Mouse (Mus musculus) lung, postnatal 10 days (tissue): ENCODE measurements around the gene D8Ertd738e.

Experiments
- DNase-seq: peaks from one replicate; pipeline ENCODE4 v3.0.0; 2021

The D8Ertd738e gene

DNA sequence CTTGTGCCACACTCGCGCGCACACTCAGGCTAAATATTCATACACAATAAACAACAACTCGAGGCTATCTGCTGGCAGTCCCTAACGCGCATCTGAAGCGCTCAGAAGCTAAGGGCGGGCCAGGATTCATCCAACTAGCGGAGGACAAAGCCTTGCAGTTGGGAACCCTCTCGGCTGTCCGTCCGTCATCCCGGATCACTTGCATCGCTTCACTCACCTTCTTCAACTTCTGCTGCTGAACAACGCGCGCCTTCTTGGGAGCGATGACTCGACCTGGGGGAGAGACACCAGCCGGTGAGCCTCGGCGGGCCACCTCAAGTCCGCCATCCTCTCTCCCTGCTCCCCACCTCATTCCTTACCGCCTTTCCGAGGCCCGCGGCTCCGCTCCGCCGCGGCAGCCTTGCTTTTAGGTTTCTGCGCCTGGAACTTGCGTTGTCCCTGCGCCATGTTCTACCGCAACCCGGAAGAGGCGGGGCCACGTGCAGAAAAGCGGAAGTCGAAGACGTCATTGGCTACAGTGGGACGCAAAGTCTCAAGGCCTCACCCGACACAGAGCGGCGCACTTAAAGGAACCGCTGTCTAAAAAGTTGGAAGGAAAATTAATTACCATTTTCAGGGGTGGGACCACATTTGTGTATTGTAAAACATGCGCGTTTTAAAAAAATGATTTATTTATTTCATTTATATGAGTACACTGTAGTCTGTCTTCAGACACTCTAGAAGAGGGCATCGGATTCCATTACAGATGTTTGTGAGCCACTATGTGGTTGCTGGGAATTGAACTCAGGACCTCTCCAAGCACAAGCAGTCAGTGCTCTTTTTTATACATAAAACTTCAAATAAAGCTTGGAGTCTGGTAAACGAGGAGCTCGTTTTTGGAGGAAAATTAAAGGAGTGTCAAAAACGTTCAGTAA lies at the start of gene D8Ertd738e:
Gene D8Ertd738e (minus strand): TSS at position 463 of the 914 bp plus-strand sequence.
- DNase-seq: peak; percentile 94

DNA sequence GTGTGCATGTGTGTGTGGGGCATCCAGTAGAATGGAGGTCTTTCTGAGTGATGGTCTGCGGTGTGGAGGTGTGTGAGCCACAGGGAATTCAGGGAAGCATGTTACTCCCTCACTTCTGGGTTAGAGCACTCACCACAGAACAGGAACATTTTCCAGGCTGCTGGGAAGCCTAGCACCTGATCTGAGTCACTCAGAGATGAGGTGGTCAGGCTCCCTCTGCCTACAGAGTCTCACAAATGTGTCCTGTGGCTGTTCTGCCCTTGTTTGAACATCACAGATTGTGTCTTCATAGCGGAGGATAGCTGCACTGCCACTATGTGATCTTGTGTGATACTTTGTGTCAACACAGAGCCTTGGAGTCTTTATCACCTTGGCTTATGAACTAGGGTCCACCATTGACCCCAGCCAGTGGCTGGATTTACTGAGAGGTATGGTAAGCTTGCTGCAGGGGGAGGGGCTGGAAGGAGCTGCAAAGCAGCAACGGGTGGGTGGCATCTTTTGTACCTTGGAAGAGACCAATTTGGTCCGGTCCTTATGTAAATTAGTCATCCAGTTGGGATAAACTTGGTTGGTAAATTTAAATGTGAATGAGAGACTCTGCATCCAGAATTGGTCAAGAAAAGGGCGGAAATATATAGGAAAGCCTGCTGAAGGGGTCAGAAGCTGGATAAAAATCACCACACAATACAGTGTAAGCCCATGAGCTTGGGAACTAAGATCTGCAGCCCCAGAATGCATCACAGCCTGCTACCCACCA lies 47.7 kb upstream of the D8Ertd738e start:
- DNase-seq: no peak

DNA sequence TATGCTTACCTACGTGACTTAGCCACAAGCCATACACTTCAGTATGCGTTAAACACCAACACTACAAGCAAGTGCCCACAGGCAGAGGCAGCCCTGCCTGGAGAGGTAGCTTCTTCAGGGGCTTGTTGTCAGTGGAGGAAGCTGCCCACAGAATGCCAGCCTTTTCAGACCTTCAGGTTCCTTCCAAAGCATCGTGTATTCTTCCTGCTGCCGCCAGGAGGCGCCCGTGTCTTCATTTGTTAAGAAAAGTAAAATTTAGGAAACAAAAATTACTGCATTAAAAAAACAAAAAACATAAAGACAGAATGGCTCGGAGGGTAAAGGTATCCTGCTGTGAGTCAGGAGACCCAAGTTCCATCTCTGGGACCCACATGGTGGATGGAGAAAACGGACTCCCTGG lies 42.2 kb upstream of the D8Ertd738e start:
- DNase-seq: peak; percentile 47

DNA sequence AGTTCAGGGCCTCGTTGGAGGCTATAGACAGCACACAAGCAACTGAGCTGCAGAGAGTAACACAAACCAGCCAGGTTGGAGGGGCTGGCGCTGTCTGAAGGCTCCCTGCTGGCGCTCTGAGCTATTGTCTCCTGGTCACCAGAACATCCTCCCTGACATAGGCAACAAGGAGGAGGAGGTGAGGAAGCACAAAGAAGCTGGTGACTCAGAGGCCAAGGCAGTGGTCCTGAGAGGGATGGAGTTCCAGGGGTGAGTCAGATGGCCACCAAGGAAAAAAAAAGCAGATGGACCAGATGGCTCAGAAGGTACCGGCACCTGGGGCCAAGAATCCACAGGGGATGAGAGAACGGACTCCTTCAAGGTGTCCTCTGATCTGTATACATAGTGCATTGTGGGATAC lies 41.6 kb upstream of the D8Ertd738e start:
- no peak for DNase-seq

DNA sequence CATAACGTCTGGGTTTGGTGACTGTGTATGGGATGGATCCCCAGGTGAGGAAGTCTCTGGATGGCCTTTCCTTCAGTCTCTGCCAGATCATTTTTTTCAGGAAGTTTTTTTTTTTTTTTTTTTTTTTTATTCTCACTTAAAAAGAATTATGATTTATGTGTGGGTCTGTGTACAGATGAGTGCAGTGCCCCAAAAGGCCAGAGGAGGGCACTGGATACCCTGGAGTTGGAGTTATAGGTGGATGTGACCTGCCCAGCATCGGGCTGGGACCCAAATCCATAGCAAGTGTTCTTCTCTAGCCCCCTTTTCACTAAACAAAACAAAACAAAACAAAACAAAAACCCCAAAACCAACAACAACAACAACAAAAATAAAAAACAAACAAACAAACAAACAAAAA lies 39.4 kb upstream of the D8Ertd738e start:
- peak; percentile 25 for DNase-seq

DNA sequence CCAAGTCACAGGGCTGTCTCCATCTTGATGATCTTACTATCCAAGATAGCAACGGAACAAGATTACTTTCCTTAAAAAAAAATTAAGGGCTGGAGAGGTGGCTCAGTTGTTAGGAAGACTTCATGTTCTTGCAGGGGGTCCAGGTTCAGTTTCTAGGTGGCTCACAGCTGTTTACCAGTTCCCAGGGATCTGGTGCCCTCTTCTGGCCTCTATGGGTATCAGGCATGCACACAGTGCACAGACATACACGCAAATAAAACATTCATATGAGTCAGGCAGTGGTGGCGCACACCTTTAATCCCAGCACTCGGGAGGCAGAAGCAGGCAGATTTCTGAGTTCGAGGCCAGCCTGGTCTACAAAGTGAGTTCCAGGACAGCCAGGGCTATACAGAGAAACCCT lies 36.1 kb upstream of the D8Ertd738e start:
- DNase-seq: peak; percentile 71

DNA sequence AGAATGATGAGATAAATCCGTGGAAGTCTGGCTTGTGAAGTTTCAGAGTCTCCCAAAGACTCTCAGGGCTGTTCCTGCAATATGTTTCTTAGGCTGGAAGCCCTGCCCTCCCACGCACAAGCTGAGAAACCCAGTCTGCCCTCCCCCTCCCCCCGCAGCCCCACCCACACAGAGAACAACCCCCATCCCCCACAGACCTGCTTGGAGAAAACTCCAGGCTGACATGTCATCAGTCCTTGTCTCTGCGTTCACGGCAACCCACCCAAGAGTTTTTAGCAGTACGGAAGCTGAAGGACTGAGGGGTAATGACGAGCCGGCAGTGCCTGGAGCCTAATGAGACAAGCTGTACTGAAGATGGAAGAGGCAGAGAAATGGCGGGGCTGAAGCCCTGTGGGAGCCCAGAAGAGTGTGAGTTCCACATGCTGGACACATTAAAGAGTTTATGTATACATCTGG lies 35.1 kb upstream of the D8Ertd738e start:
- DNase-seq: peak; percentile 55

DNA sequence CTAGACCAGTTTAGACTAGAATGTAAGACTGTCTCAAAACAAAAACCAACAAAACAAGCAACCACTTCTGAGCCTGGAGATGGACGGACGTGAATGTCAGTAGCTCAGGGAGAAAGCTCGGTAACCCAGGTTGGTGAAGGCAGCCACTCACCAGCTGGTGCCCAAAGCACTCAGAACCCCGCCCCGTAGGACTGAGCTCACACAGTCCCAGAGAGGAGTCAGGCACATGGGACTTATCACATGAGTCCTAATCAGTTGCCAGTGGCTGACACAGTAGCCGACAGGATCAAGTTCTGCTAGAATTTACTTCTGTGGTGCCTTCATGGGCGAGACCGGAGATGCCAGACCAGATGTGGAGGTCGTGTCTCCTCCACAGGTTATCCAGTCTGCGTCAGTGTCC lies 31.3 kb upstream of the D8Ertd738e start:
- no peak for DNase-seq

DNA sequence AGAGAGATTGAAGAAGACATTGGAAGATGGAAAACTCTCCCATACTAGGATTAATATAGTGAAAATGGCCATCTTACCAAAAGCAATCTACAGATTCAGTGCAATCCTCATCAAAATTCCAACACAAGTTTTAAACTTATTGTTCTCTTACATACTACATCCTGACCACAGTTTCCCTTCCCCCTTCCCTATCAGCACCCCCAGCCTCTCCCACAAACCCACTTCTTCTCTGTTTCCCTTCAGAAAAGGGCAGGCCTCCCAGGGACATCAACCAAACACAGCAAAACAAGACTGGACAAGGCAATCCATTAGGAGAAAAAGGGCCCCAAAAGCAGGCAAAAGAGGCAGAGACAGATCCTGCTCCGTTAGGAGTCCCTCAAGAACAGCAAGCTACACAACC lies 26.9 kb upstream of the D8Ertd738e start:
- no peak for DNase-seq

DNA sequence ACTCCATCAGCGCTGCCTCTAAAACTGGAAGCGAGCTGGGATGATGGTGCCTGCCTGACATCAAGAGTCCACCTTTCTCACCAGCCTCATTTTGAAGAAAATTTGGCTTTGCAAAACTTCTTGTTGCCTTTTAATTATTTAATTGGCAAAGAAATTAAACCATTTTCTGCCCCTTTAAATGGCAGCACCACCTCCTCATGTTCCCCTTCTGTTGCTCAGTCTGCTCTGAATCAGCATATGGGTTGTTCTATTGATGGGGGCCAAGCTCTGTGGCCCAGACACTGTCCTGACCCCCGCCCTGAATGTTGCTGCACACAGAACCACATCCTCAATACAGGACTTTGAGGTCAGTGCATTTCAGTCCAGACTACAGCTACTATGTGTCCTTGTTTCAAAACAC lies 24.4 kb upstream of the D8Ertd738e start:
- no peak for DNase-seq

DNA sequence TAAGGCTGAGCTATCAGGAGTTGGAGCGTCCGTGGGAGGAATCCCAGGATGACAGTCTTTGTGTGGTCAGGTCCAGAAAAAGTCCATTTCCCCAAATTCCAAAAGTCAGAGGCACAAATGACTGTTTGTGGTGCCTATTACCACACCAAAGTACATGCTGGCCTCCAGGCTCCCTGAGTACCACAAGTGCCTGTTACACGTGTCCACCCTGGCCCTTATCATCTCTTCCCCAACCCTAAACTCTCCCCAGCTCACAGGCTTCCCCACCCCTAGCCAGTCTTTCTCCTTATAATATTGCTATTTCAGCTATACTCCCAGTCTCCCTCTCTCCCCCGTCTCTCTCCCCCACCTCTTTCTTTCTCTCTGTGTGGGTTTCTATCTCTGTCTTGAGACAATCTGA lies 22.8 kb upstream of the D8Ertd738e start:
- no peak for DNase-seq

DNA sequence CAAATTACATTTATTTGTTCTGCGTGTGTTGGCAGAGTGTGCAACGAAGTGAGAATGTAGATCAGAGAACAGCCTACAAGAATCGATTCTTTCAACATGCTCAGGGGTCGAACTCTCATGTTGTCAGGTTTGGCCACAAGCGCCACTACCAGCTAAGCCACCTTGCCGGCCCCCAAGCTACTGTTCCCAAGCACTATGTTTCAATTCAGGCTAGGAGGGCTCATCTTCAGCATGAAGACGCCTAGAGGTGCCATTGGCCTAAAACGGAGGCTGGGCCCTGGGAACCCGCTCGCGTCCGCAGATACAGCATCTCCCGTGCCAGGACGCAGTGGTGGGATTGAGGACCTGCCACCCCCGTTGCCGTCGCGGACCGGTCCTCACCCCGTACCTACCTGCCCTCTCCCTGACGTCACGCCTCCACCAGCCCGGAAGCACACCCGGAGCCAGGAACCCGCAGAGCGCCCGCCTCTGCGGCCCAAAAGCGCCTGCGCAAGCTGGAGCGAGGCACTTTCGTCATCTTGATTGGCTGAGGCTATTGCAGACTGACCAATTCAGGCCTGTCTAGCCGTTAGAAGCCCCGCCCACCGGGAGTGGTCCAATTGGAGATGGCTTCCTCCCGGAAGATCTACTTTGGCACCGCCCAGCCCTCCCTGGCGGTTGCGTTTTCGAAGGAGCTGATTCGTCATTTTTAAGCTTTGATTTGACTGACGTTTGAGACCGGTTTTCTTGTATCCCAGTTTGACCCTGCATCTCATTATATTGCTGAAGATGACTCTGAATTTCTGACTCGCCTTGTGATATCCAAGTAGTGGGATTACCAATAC lies 20.6 kb upstream of the D8Ertd738e start, which contains the start of gene Ccdc130:
Gene Ccdc130 (minus strand): TSS at position 431 of the 824 bp plus-strand sequence.
- DNase-seq: peak; percentile 100

DNA sequence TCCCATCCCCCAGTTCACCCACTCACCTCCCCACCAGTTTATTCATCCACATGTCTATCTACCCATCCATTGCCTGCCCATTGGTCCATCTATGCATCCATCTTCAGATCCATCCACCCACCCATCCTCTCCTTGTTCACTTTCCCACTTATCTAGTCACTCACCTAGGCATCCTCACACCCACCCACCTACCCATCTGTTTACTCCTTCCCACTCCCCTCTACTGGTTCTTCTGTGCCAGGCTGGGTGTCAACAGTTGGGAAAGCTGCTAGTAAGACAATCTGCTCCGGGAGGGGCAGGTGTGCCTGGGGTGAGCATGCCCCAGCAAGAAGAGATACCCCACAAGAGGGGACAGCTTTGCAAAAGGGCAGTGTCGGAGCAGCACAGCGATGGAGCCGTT lies 11.6 kb upstream of the D8Ertd738e start:
- no peak for DNase-seq

DNA sequence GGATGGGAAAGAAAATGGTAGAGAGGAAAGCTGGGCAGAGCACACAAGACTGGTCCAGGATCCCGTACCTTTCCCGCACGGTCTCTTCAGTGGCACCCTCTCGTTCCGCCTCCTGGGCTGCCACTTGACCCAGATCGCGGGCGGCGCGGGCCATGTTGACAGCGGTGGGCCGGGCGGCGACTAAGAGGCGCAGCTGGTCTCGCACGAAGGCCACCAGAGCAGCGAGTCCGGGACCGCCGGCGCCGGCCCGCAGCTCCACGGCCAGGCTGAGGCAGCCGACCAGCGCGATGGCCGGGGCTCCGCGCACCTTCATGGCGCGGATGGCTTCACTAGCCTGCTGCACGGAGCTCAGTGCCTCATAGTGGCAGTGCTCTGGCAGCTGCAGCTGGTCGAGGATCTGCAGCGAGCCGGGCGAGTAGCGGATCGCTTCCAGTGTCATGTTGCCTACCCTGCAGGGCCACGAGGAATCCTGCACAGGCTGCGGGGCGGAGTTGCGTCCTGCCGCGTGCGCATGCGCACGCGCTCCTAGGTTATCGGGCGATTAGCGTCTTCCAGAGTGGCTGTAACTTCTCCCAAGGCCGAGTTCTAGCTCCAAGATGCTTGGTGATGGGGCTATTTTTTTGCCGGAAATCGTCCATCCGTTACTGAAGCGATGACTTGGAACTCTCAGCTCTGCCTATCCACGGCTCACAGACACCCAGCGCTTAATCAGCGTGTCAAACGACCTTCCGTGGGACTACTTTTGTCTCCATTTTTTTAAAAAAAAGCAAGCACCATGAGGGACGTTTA lies 7.5 kb upstream of the D8Ertd738e start, which contains the start of gene Mri1:
Gene Mri1 (minus strand): TSS at position 505 of the 789 bp plus-strand sequence.
- DNase-seq: peak; percentile 90

DNA sequence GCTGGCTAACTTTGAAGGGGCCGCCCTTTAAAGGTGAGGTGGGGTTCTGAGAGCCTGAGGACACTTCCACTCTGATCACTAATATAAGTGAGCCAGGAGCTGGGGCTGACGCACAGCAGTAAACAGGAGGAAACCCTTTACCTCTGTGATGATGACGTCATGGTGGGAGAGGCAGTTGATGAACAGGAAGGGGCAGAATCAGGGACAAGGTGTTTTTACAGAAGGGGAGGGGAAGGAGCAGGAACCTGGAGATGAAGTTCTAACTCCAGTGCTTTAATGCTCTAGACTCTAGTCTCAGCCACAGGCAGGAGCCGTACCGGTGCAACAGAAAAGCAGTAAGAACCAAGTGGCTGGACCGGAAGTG lies 6.9 kb upstream of the D8Ertd738e start:
- peak; percentile 32 for DNase-seq

DNA sequence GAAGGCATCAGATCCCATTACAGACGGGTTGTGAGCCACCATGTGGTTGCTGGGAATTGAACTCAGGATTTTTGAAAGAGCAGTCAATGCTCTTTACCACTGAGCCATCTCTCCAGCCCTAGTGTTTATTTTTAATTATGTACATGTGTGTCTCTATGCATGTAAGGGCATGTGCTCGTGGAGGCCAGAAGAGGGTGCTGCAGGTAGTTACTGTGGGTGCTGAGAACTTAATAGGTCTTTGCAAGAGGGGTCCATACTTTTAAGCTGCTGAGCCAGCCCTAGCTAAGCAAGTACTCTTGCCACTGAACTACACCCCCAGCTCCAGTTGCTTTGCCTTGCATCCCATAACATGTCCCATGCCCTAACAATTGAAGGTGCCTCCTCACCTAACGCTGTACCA lies 6.3 kb upstream of the D8Ertd738e start:
- DNase-seq: no peak

DNA sequence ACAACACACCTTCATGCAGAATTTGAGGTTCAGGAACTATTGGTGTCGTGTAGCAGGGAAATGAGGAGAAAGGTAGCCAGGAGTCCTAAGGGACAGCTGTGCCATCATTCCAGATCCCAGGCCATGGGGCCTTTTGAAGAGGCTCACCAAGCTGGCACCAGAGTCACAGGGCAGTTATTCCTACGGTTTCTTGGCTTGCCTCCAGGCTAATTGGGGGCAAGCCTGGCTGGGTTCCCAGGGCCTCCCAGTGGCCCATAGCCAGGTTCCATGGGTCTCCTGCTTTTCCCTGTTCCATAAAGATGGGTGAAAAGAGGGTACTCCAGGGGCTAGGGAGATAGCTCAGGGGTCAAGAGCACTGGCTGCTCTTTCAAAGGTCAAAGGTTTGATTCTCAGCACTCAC lies 7.7 kb downstream of the D8Ertd738e start:
- no peak for DNase-seq

DNA sequence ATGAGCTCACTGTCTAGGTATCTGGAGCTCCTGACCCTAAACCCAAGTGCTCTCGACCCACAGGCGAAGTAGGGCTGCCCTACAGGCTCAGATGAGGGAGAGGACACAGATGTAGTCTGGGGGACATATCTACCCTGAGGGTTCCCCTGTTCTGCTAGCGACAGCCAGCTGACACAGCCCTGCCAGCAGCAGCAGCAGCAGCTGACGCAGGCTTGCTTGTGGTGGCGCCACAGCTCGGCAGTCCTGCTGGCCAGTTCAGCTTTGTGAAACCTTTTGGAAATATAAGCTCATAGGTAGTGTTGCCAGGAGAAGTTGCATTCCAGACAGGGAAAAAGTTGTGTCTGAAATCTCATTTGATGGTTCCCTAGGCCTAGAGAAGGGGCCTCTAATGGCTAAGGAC lies 8.4 kb downstream of the D8Ertd738e start:
- no peak for DNase-seq

DNA sequence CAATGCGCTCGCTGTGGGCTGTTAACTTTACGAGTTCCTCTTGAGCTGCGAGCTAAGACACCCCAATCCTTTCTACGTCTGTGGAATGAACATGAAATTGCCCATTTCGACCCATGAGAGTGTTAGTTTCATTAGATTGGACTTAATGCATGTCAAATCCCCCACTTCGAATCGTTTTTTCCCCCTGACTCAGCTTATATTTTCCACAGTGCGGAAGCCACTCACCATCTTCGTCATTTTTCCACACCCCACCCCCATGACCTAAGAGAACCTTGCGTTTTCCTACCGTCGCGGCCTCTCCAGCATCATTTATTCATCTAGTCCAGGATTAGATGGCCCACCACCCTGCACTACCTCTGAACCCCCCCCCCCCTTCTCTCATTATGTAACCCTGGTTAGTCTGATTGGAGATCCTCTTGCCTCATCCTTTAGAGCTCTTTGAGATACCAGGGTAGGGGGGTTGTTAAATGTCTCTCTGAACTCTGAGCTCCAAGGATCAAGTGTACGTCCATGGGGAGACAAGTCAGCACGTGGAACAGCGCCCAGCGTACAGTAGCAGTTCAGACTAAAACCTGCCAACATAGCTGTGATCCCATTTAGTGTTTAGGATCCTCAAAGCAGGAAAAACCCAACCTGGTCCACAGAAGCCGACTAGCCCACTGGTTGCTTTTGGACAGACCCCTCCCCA lies 11.8 kb downstream of the D8Ertd738e start:
- peak; percentile 51 for DNase-seq

DNA sequence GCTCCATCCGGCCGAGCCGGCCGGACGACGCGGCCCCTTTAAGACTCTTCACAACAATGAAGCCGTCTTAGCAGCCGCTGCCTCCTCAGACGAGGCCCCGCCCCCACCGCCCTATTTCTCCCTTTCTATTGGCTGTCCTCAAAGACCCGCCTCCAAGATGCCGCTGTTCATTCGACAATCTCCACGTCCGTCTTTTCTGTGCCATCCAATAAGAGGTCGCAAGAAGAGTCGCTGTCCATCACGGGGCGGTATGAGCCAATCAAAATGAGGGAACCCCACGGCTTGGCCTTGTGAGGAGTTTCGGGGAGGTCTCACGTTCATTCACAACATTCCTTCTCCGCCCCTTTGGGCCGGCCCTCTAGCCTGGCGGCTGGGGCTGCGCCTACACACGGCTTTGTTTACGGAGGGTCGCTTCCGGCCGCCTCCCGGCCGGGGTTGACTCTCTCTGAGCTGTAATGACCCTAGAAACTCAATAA lies 12.5 kb downstream of the D8Ertd738e start, which contains the start of gene Zswim4:
Gene Zswim4 (minus strand): TSS at position 58 of the 476 bp plus-strand sequence.
- peak; percentile 99 for DNase-seq

DNA sequence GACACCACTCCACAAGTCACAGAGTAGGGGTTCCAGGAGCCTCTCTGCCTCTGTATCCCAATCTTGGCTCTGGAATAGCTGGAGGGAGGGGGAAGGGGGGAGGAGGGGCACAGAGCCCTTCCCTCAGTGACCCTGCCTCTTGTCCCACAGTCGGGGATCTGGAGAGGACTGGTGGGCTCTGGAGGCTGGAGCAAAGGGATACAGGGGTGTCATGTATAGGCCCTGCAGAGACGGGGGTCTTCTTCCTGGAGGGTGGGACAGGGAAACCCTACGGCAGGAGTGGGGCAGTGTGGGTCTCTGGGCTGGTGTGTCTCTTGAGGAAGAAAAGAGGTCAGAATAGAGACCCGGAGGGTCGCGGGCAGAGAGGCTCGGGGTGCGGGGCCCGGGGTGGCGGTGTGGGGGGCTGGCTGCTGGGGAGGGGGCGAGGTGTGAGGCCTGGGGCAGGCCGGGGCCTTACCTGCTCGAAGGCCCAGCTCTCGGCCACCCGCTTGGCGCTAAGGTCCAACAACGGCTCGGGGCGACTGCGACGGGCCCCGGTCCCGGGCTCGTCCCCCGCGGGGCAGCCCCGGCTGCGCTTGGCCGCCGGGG lies 13.0 kb downstream of the D8Ertd738e start:
- DNase-seq: no peak
